Mouse (Mus musculus) embryo, embryonic 11 days (tissue): ENCODE measurements at regions not wholly inside any gene's neighbourhood (a gene's known extent, or its start where the extent isn't known, plus 50 kb on each side); places are given as distances from the start of the nearest gene placed in this dataset.

Source experiments
- DNase-seq: peaks from one replicate; pipeline ENCODE4 v3.0.0-alpha.2; 2015

- peak; percentile 13 for DNase-seq
These were observed 53.6 kb upstream of the Actr3 start for GRCm38 (mm10) chr1:125488915-125489730.

DNA sequence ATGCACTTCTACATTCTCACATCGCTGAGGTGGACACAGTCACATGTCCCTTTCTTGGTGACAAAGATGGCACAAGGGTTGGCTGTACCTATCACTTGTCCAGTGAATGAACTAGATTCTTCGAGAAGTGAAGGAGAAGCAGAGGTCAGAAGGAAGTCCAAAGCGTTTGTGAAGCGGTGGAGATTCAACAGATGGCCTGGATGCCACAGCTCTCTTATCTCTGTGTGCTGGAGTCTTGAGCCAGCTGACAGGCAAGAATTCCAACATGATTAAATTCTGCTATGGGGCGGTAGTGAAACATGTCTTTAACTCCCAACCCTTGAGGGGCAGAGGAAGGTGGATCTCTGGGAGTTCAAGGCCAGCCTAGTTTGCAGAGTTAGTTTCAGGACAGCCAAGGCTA lies 55.5 kb upstream of the Actr3 start:
- no peak for DNase-seq

DNA sequence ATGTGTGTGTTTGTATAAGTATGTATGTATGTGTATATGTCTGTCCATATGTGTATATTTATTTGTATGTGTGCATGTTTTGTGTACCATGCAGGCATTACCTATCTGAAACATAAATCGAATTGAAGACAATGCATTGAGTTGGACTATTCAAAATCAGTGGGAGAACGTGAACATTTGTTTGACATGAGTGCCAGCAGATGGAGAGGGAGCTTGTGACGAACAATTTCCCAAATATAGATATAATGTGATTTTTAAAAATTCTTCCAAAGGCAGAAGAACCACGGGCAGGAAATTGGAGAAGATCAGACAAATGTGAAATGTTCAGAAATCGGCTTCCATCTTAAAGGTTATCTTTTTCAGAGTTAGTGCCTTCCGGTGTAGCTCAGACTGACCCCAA lies 59.1 kb upstream of the Actr3 start:
- no peak for DNase-seq

- no peak for DNase-seq
These were observed 60.0 kb upstream of the Actr3 start for GRCm38 (mm10) chr1:125495320-125496083.

DNA sequence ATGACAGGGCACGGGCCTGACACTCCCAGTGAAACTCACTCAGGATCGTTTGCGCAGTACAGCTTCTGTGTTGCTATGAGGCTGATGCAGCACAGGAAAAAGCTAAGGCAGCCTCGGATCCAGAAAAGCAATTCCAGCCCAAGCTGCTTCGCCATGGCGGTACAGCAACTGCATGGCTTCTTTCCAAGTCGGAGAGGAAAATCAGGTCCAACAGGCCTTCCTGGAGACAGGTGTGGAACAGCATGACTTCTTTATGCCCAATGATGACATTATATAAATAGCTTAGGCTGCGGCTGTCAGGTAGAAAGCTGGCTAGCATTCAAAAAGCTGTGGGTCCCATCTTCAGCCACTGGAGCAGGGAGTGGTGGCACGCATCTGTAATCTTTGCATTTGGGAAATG lies 61.5 kb upstream of the Actr3 start:
- no peak for DNase-seq

GRCm38 (mm10) chr1:125501964-125502517 lies 58.4 kb upstream of the Slc35f5 start:
- no peak for DNase-seq

- DNase-seq: no peak
These were observed 56.5 kb upstream of the Slc35f5 start for GRCm38 (mm10) chr1:125503878-125504277.

- no peak for DNase-seq
These were observed 52.4 kb upstream of the Slc35f5 start for GRCm38 (mm10) chr1:125507786-125508514.

- DNase-seq: no peak
These were observed 51.7 kb upstream of the Slc35f5 start for GRCm38 (mm10) chr1:125508594-125509257.
